Mouse (Mus musculus) stomach, postnatal 0 days (tissue): ENCODE measurements around the gene Smu1.

Experiments
- CTCF ChIP-seq: IDR thresholded peaks from 2 replicates; pipeline ENCODE4 v1.5.1; 2016; ENCODE audit warnings: antibody characterized with exemption, low read depth, mild to moderate bottlenecking, moderate library complexity
- EP300 ChIP-seq: optimal IDR thresholded peaks from 2 replicates; pipeline ENCODE3; 2016; ENCODE audit warnings: antibody characterized with exemption

GRCm38 (mm10) chr4:40786578-40786977 lies 28.9 kb upstream of the Smu1 start:
- TF ChIP-seq CTCF (no peak), EP300 (no peak)
